Mouse (Mus musculus) left cerebral cortex, adult 2 months (tissue): ENCODE results near the gene 4932429P05Rik. TPM values are rescaled to one million over a fixed set of nuclear protein-coding genes. Genes with fewer than 3 reads are reported as not detected.

Experiments
- DNase-seq, 2 experiments: peaks; one replicate each; pipeline ENCODE4 v3.0.0; 2021 to 2022; ENCODE audit warnings: low spot score in 2 of 2, mixed read lengths in 1 of 2; ENCODE audit errors: extremely low spot score in 1 of 2
- H3K27ac ChIP-seq: fragments of 200-600 bp; 2 replicates; pipeline ENCODE4 v1.8.1; 2022
- H3K4me3 ChIP-seq: fragments of 200-600 bp; 2 replicates; pipeline ENCODE4 v1.8.1; 2022
- CTCF ChIP-seq: fragments of 200-600 bp; IDR thresholded peaks from 2 replicates; pipeline ENCODE4 v1.8.1; 2022; ENCODE audit warnings: antibody characterized with exemption, mild to moderate bottlenecking, moderate library complexity
- intact Hi-C: fragments of 180-260 bp; cut with DNase I; formaldehyde crosslinking; loops from one replicate; pipeline ENCODE4 v1.15.1; 2025
- long read RNA-seq, 2 experiments: library from polyadenylated mRNA; stranded (forward); transcript quantifications; one replicate each; pipeline ENCODE4 v2.0.0; 2021; ENCODE audit warnings: borderline mapping rate in 2 of 2
- total RNA-seq, 2 experiments: library from RNA; stranded (reverse); gene quantifications; 2 replicates each; pipeline ENCODE4 v1.2.3; 2021

4932429P05Rik gene
- not detected for total RNA-seq
- long read RNA-seq, experiment 1, result 0 reads
- long read RNA-seq, experiment 2, result 0 reads

DNA sequence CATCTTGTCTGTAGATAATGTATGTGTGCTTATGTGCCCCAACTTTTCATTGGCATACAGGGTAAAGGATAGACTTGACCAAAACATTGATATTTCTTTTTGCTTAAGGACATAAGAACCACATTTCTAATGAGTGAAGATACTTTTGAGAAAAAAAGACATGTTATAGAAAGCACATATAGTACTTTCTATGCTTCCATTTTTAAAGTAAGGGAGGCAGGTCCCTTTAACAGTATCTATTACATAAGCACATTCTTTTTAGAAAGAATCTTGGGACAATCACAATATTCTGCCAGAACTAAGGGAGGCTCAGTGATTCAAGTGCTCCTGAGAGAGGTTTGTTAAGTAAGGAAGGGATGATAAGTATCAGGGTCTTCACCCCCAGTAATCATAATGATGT, at the start of gene 4932429P05Rik:
TSS of gene 4932429P05Rik (plus strand) at position 301 of the 400 bp plus-strand sequence.
- intact Hi-C loops, result no loop called here
- no peak for TF ChIP-seq CTCF
- no peak within 1 kb of the TSS for H3K27ac ChIP-seq
- DNase-seq, result no peak
- no peak within 1 kb of the TSS for H3K4me3 ChIP-seq

Other genes starting within 250 kb of the 4932429P05Rik start
- not detected for gene 4930415L06Rik, start 180.6 kb downstream of the 4932429P05Rik start, total RNA-seq